Mouse (Mus musculus): Measurements from ENCODE around the gene Rfx3. TPM values are rescaled to one million over a fixed set of nuclear protein-coding genes. Genes with fewer than 3 reads are reported as not detected.

Gene Rfx3
- total and polyA plus RNA-seq, 3 experiments = 0.76 to 1.4 (median 1.2) TPM

DNA sequence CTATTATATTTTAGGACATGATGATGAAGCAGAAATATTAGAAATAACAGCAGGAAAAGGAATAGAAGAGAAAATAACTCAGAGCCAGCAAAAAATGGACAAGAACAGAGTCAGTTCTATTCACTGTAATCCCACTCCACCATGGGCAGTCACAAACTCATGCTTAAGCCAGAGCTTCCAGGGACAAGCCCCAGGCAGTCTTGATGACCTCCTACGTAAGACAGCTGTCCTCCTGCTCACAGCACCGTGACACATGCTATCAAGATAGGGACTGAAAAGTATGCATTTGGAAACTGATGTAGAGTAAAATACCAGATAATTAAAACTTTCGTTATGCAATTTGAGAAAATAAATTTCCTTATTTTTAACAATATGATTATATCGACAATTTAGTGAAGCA is 172.9 kb downstream of the Rfx3 start:
- Histone ChIP-seq H3K4me3 (replicated peaks in 1 of 3; ENCODE audit: low read depth in 2 of 3, low read length in 2 of 3, poor library complexity in 1 of 3) (no peak overlapping the region), H3K9ac (ENCODE audit: insufficient read depth, low read depth) (no peak overlapping the region), H3K36me3 (replicated peaks in 1 of 2; ENCODE audit: control insufficient read depth in 1 of 2, insufficient read depth in 1 of 2, low read length in 1 of 2) (no peaks in the 10 kb centered on the region), H3K27ac (ENCODE audit: insufficient read depth, low read depth) (no peak overlapping the region), H3K27me3 (replicated peaks) (no peaks in the 10 kb centered on the region), H3K4me2 (ENCODE audit: insufficient read depth, low read depth, poor library complexity, severe bottlenecking) (no peak overlapping the region), H3K79me2 (replicated peaks; ENCODE audit: control insufficient read depth, extremely low read depth, insufficient read depth, poor library complexity, severe bottlenecking) (no peaks in the 10 kb centered on the region), H3K9me3 (replicated peaks; ENCODE audit: low read length) (no peaks in the 10 kb centered on the region), H3K4me1 (ENCODE audit: control insufficient read depth in 1 of 2, insufficient read depth in 2 of 2) (peaks cover 0 to 4% of the 10 kb centered on the region in 2 experiments; a peak in 2 of 4 replicates)
- no peak for DNase-seq (ENCODE audit: extremely low read depth)
- TF ChIP-seq ZC3H11A (IDR thresholded peaks at IDR 0.05; ENCODE audit: low read depth, low read length) (no peak), MAZ (IDR thresholded peaks at IDR 0.05; ENCODE audit: low read depth, low read length) (no peak), JUN (IDR thresholded peaks at IDR 0.05; ENCODE audit: insufficient read depth, low read depth, low read length) (no peak), MYC (IDR thresholded peaks at IDR 0.05; ENCODE audit: low read depth, low read length) (no peak), JUND (conservative IDR thresholded peaks at IDR 0.05; ENCODE audit: low read depth, low read length) (no peak), RAD21 (IDR thresholded peaks at IDR 0.05; ENCODE audit: low read depth, low read length) (no peak), CTCF (conservative IDR thresholded peaks at IDR 0.05 in 1 of 2, IDR thresholded peaks at IDR 0.05 in 1 of 2; ENCODE audit: low read depth in 2 of 2, low read length in 2 of 2) (no peak), NELFE (IDR thresholded peaks at IDR 0.05; ENCODE audit: low read depth, low read length) (no peak), BHLHE40 (IDR thresholded peaks at IDR 0.05; ENCODE audit: low read depth, low read length) (no peak), CHD2 (IDR thresholded peaks at IDR 0.05; ENCODE audit: low read length) (no peak), ETS1 (conservative IDR thresholded peaks at IDR 0.05; ENCODE audit: low read depth, low read length) (no peak), NRF1 (IDR thresholded peaks at IDR 0.05; ENCODE audit: low read depth, low read length) (no peak), MXI1 (IDR thresholded peaks at IDR 0.05; ENCODE audit: low read depth, low read length) (no peak), MAFK (IDR thresholded peaks at IDR 0.05; ENCODE audit: insufficient replicate concordance, low read length) (no peak), MAX (IDR thresholded peaks at IDR 0.05; ENCODE audit: low read length) (no peak), TBP (conservative IDR thresholded peaks at IDR 0.05; ENCODE audit: low read depth, low read length) (no peak), ZKSCAN1 (IDR thresholded peaks at IDR 0.05; ENCODE audit: borderline replicate concordance, low read depth, low read length) (no peak), HCFC1 (IDR thresholded peaks at IDR 0.05; ENCODE audit: low read depth, low read length) (no peak), KAT2A (IDR thresholded peaks at IDR 0.05; ENCODE audit: insufficient replicate concordance, low read length) (no peak), TCF12 (IDR thresholded peaks at IDR 0.05; ENCODE audit: low read depth, low read length) (no peak)
- in situ Hi-C loops (cut with MboI; ENCODE audit: low pct_ligation_motif_present, low pct_unique_long_range_greater_than_20kb, low sequenced_read_pairs) (no loop called here), dilution Hi-C loops (cut with MboI; ENCODE audit: extremely low pct_ligation_motif_present, extremely low pct_unique_long_range_greater_than_20kb, low sequenced_read_pairs) (no loop called here)

DNA sequence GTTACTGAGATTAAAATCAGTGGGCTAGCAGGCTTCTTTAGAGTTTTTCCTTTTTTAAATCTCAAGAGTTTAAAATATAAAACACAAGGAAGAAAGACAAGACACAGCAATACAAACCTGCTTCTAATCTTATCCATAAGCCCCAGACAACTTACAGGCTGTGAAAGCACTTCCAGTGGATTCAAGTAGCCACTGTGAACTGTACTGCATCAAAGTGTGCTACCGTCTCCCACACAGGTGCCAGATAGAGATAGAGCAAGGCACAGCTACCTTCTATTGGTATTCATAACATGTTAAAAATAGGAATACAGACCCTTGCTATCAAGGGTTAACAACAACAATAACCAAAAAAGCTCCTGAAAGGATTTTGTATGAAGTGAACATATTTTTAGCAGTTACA is 178.5 kb downstream of the Rfx3 start:
- DNase-seq (ENCODE audit: extremely low read depth) = no peak
- in situ Hi-C loops (cut with MboI; ENCODE audit: low pct_ligation_motif_present, low pct_unique_long_range_greater_than_20kb, low sequenced_read_pairs) = no loop called here
- dilution Hi-C loops (cut with MboI; ENCODE audit: extremely low pct_ligation_motif_present, extremely low pct_unique_long_range_greater_than_20kb, low sequenced_read_pairs) = no loop called here
- peaks cover 0 to 9% of the 10 kb centered on the region in 2 experiments; a peak in 2 of 4 replicates for H3K4me1 ChIP-seq (ENCODE audit: control insufficient read depth in 1 of 2, insufficient read depth in 2 of 2)
- TF ChIP-seq CHD2 (IDR thresholded peaks at IDR 0.05; ENCODE audit: low read length) = no peak
- TF ChIP-seq MEF2A (IDR thresholded peaks at IDR 0.05; ENCODE audit: borderline replicate concordance, low read depth, low read length) = no peak
- no peak for TF ChIP-seq KAT2A (IDR thresholded peaks at IDR 0.05; ENCODE audit: insufficient replicate concordance, low read length)
- H3K27ac ChIP-seq (ENCODE audit: insufficient read depth, low read depth) = no peak overlapping the region
- H3K79me2 ChIP-seq (replicated peaks; ENCODE audit: control insufficient read depth, extremely low read depth, insufficient read depth, poor library complexity, severe bottlenecking) = no peaks in the 10 kb centered on the region
- H3K9ac ChIP-seq (ENCODE audit: insufficient read depth, low read depth) = no peak overlapping the region
- H3K36me3 ChIP-seq (replicated peaks in 1 of 2; ENCODE audit: control insufficient read depth in 1 of 2, insufficient read depth in 1 of 2, low read length in 1 of 2) = peaks cover 0 to 2% of the 10 kb centered on the region in 2 experiments
- no peaks in the 10 kb centered on the region for H3K9me3 ChIP-seq (replicated peaks; ENCODE audit: low read length)
- no peak overlapping the region for H3K4me2 ChIP-seq (ENCODE audit: insufficient read depth, low read depth, poor library complexity, severe bottlenecking)
- no peaks in the 10 kb centered on the region for H3K27me3 ChIP-seq (replicated peaks)
- H3K4me3 ChIP-seq (replicated peaks in 1 of 3; ENCODE audit: low read depth in 2 of 3, low read length in 2 of 3, poor library complexity in 1 of 3) = no peak overlapping the region

Measured in CH12.LX (cell line).